Mouse (Mus musculus) 3T3-L1 (cell line): ENCODE results near the gene Vmn1r233.

Experiments
- DNase-seq: peaks from one replicate; pipeline ENCODE4 v3.0.0-alpha.2; 2015; ENCODE audit warnings: low read depth, low spot score

The Vmn1r233 gene

DNA sequence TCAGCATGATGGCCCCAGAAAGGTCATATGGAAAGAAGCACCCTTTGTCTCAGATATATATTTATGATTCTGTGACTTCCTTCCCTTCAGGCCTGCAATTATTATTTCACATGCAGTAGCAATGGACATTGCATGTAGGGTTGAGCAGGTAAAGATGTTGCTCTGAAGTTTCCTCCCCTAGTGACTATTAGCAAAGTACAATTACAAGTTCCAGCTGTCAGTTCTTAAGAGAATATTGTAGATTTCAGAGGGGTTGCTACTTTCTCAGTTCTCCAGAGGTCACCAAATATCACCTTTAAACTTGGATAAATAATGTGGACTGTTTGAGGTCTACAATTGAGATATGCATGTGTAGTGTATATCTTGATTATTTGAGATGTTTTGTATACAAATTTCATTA lies at the start of gene Vmn1r233:
TSS of gene Vmn1r233 (minus strand) at position 101 of the 400 bp plus-strand sequence.
- no peak for DNase-seq

- DNase-seq: no peak
These were observed 22.3 kb upstream of the Vmn1r233 start for GRCm38 (mm10) chr17:21018410-21019080.

GRCm38 (mm10) chr17:21009726-21010125 lies 13.5 kb upstream of the Vmn1r233 start:
- peak; percentile 44 for DNase-seq

GRCm38 (mm10) chr17:21008382-21009331 lies 12.4 kb upstream of the Vmn1r233 start, which contains the start of gene Zfp160:
Zfp160 (plus strand) TSS chr17:21008903.
- DNase-seq: peak; percentile 98

- DNase-seq: no peak
These were observed 2.5 kb downstream of the Vmn1r233 start for GRCm38 (mm10) chr17:20993716-20994115.

- DNase-seq: no peak
These were observed 29.6 kb downstream of the Vmn1r233 start for GRCm38 (mm10) chr17:20966681-20967080.

GRCm38 (mm10) chr17:20965421-20965820 lies 30.8 kb downstream of the Vmn1r233 start:
- DNase-seq: no peak

- DNase-seq: no peak
These were observed 35.9 kb downstream of the Vmn1r233 start for GRCm38 (mm10) chr17:20960386-20960785.

DNA sequence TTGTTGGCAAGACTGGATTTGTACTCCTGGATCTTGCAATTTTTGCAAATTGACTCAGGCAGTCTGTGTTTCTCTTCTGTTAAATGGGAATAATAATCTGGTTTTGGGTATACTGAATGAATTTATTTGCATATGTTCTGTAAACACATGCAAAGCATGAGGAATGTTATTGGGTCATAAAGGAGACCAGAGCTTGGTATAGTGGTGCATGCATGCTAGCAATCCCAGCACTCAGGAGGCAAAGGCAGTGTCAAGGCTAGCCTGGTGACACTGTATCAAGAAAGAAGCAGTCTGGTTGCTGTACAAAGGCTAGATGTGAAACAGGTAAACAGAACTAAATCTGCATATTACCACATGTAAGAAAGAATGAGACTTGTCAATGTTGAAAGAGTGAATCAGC lies 49.6 kb downstream of the Vmn1r233 start:
- peak; percentile 19 for DNase-seq

DNA sequence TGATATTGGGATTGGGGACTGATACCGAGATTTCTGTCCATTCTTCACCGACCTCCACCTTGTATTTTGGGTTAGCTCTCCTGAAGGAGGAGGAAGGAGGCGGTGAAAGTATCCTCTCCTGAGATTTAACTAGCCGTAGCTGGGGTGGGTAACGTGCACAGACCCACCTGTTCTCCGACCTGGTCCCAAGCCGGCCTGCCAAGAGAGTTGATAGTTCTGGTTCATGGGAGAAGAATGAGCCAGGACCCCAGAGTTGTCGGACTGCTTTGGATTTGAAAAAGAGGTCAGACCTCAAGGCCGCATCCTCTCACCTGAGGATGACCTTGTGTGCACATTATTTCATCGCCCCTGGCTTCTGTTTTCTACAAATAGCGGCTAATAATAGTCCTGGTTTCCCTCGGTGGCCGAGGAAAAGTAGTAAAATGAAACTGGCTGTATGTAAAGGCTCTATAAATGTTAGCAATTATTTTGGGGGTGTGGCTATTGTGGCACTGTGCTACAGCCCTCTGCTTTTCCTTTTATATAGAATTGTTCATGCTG lies 50.2 kb downstream of the Vmn1r233 start:
- DNase-seq: peak; percentile 33

DNA sequence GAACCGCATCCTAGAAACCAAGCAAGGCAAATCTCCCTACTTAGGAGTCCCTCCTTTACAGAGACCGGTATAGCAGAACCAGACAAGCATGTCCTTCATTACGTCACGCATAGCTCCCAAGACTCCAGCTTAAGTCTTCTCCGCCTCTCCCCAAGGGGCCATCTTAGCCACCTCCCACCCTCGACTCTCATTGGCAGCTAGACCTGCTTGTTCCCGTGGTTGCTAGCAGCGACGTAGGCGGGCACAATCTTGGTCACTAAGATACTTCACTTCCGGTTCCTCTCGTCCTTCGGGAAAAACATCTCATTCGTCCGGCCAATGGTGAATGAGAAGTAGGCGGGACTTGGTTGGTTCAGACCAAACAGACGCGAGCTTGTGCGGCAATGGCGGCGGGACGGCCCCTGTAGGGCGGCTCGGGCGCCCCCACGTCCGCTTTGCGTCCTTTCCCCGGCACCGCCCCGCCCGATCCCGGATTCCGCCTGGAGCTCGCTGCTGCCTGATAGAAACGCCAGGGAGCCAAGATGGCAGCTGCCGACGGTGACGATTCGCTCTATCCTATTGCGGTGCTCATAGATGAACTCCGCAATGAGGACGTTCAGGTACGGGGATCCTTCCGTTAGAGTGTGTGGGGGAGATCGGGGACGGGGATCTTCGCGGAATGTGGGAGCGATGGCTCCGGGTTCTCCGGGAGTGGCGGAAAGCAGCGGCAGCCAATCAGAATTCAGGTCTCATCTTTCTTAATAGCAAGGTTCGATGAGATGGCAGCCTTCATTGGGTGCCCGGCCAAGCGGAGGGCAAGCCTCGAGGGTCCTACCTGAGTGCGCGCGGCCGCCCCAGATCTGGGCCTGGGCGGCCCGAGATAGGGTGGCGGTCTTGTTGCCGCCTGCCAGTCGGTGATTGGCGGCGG lies 51.0 kb downstream of the Vmn1r233 start, which contains the start of gene Ppp2r1a:
TSS of gene Ppp2r1a (plus strand) at position 327 of the 907 bp plus-strand sequence.
- peak; percentile 100 for DNase-seq

GRCm38 (mm10) chr17:20944226-20944625 lies 52.0 kb downstream of the Vmn1r233 start:
- peak; percentile 60 for DNase-seq
